Mouse (Mus musculus) CH12.LX (cell line): Measurements from ENCODE around the gene Abhd14a. TPM values are rescaled to one million over a fixed set of nuclear protein-coding genes. Genes with fewer than 3 reads are reported as not detected.

Experiments
- DNase-seq: peaks from one replicate; pipeline ENCODE4 v3.0.0-alpha.2; 2013; ENCODE audit errors: extremely low read depth
- H3K27ac ChIP-seq: 2 replicates; pipeline ENCODE4 v1.5.1; 2012; ENCODE audit warnings: low read depth, mild to moderate bottlenecking, control low read depth, moderate library complexity; ENCODE audit not compliant: insufficient read depth
- H3K27me3 ChIP-seq: replicated peaks from 2 replicates; pipeline ENCODE3; 2012; ENCODE audit warnings: inconsistent platforms
- H3K36me3 ChIP-seq, 2 experiments: replicated peaks in 1 of 2; 2 replicates each; pipeline versions ENCODE3 to v1.6.1; 2012; ENCODE audit warnings: inconsistent platforms in 1 of 2, low read length in 1 of 2, mild to moderate bottlenecking in 1 of 2, mixed read lengths in 1 of 2, moderate library complexity in 1 of 2; ENCODE audit not compliant: control insufficient read depth in 1 of 2, insufficient read depth in 1 of 2
- H3K4me1 ChIP-seq, 2 experiments: 2 replicates each; pipeline ENCODE4 v1.6.1; 2012; ENCODE audit warnings: inconsistent platforms in 1 of 2, moderate library complexity in 1 of 2; ENCODE audit not compliant: insufficient read depth in 2 of 2, control insufficient read depth in 1 of 2
- H3K4me2 ChIP-seq: 2 replicates; pipeline ENCODE4 v1.6.1; 2012; ENCODE audit warnings: low read depth, mild to moderate bottlenecking, control low read depth; ENCODE audit not compliant: poor library complexity, insufficient read depth, severe bottlenecking
- H3K4me3 ChIP-seq, 3 experiments: fragments of 150-350 bp in 1 of 3; sonication (generic) in 1 of 3; replicated peaks in 1 of 3; 2 replicates each; pipeline versions ENCODE3 to v1.5.1; 2011 to 2012; ENCODE audit warnings: low read depth in 2 of 3, low read length in 2 of 3, mild to moderate bottlenecking in 2 of 3, moderate library complexity in 2 of 3, control low read depth in 1 of 3, improper control_type of control experiment in 1 of 3, inconsistent platforms in 1 of 3, mixed read lengths in 1 of 3; ENCODE audit not compliant: poor library complexity in 1 of 3
- H3K79me2 ChIP-seq: replicated peaks from 2 replicates; pipeline ENCODE4 v1.6.1; 2012; ENCODE audit warnings: mild to moderate bottlenecking, moderate library complexity; ENCODE audit not compliant: control insufficient read depth, poor library complexity, insufficient read depth, severe bottlenecking; ENCODE audit errors: extremely low read depth
- H3K9ac ChIP-seq: 2 replicates; pipeline ENCODE4 v1.6.1; 2012; ENCODE audit warnings: low read depth, mild to moderate bottlenecking, control low read depth, moderate library complexity; ENCODE audit not compliant: insufficient read depth
- H3K9me3 ChIP-seq: replicated peaks from 2 replicates; pipeline ENCODE3; 2012; ENCODE audit warnings: low read length, inconsistent platforms, mixed read lengths
- BHLHE40 ChIP-seq: IDR thresholded peaks from 2 replicates; pipeline ENCODE4 v1.6.1; 2011; ENCODE audit warnings: mild to moderate bottlenecking, low read depth, low read length, improper control_type of control experiment
- CHD1 ChIP-seq: IDR thresholded peaks from 2 replicates; pipeline ENCODE4 v1.6.1; 2012; ENCODE audit warnings: low read depth, low read length, improper control_type of control experiment, inconsistent platforms
- CTCF ChIP-seq, 2 experiments: IDR thresholded peaks in 1 of 2; conservative IDR thresholded peaks in 1 of 2; 2 replicates each; pipeline ENCODE4 v1.5.1; 2011 to 2012; ENCODE audit warnings: low read depth in 2 of 2, low read length in 2 of 2, improper control_type of control experiment in 1 of 2, inconsistent platforms in 1 of 2, mild to moderate bottlenecking in 1 of 2, moderate library complexity in 1 of 2
- E2F4 ChIP-seq: IDR thresholded peaks from 2 replicates; pipeline ENCODE4 v1.6.1; 2011; ENCODE audit warnings: low read depth, low read length, improper control_type of control experiment; ENCODE audit not compliant: insufficient replicate concordance
- ELF1 ChIP-seq: IDR thresholded peaks from 2 replicates; pipeline ENCODE4 v1.6.1; 2014; ENCODE audit warnings: low read depth, mild to moderate bottlenecking, inconsistent platforms, low read length, improper control_type of control experiment
- EP300 ChIP-seq: IDR thresholded peaks from 2 replicates; pipeline ENCODE4 v1.6.1; 2011; ENCODE audit warnings: low read length, improper control_type of control experiment
- ETS1 ChIP-seq: conservative IDR thresholded peaks from 2 replicates; pipeline ENCODE4 v1.6.1; 2012; ENCODE audit warnings: low read depth, mild to moderate bottlenecking, inconsistent platforms, low read length, improper control_type of control experiment, moderate library complexity
- GABPA ChIP-seq: IDR thresholded peaks from 2 replicates; pipeline ENCODE4 v1.6.1; 2012; ENCODE audit warnings: low read depth, low read length, improper control_type of control experiment, inconsistent platforms; ENCODE audit not compliant: insufficient replicate concordance
- HCFC1 ChIP-seq: IDR thresholded peaks from 2 replicates; pipeline ENCODE4 v1.6.1; 2012; ENCODE audit warnings: low read depth, mild to moderate bottlenecking, inconsistent platforms, low read length, improper control_type of control experiment
- IRF4 ChIP-seq: IDR thresholded peaks from 2 replicates; pipeline ENCODE4 v1.6.1; 2014; ENCODE audit warnings: low read depth, mild to moderate bottlenecking, inconsistent platforms, low read length, improper control_type of control experiment
- KAT2A ChIP-seq: IDR thresholded peaks from 2 replicates; pipeline ENCODE4 v1.6.1; 2012; ENCODE audit warnings: low read length, improper control_type of control experiment, inconsistent platforms; ENCODE audit not compliant: insufficient replicate concordance
- MAFK ChIP-seq: IDR thresholded peaks from 2 replicates; pipeline ENCODE4 v1.6.1; 2011; ENCODE audit warnings: low read length, improper control_type of control experiment; ENCODE audit not compliant: insufficient replicate concordance
- MAX ChIP-seq: IDR thresholded peaks from 2 replicates; pipeline ENCODE4 v1.6.1; 2011; ENCODE audit warnings: low read length, improper control_type of control experiment
- MEF2A ChIP-seq: IDR thresholded peaks from 2 replicates; pipeline ENCODE4 v1.6.1; 2014; ENCODE audit warnings: low read depth, mild to moderate bottlenecking, inconsistent platforms, low read length, improper control_type of control experiment, borderline replicate concordance
- MXI1 ChIP-seq: IDR thresholded peaks from 2 replicates; pipeline ENCODE4 v1.6.1; 2011; ENCODE audit warnings: mild to moderate bottlenecking, low read depth, low read length, improper control_type of control experiment
- MYC ChIP-seq: IDR thresholded peaks from 2 replicates; pipeline ENCODE4 v1.6.1; 2011; ENCODE audit warnings: low read depth, mild to moderate bottlenecking, improper control_type of control experiment, low read length
- POLR2A ChIP-seq: IDR thresholded peaks from 2 replicates; pipeline ENCODE4 v1.6.1; 2011; ENCODE audit warnings: low read depth, mild to moderate bottlenecking, improper control_type of control experiment, low read length
- POLR2AphosphoS2 ChIP-seq: IDR thresholded peaks from 2 replicates; pipeline ENCODE4 v1.6.1; 2011; ENCODE audit warnings: low read depth, low read length, improper control_type of control experiment
- SIN3A ChIP-seq: IDR thresholded peaks from 2 replicates; pipeline ENCODE4 v1.6.1; 2012; ENCODE audit warnings: low read length, improper control_type of control experiment, inconsistent platforms
- SMC3 ChIP-seq: IDR thresholded peaks from 2 replicates; pipeline ENCODE4 v1.6.1; 2011; ENCODE audit warnings: low read depth, low read length, improper control_type of control experiment
- TBP ChIP-seq: conservative IDR thresholded peaks from 2 replicates; pipeline ENCODE4 v1.6.1; 2011; ENCODE audit warnings: low read depth, low read length, improper control_type of control experiment
- UBTF ChIP-seq: IDR thresholded peaks from 2 replicates; pipeline ENCODE4 v1.6.1; 2012; ENCODE audit warnings: low read depth, mild to moderate bottlenecking, inconsistent platforms, low read length, improper control_type of control experiment, moderate library complexity
- USF2 ChIP-seq: conservative IDR thresholded peaks from 2 replicates; pipeline ENCODE4 v1.6.1; 2011; ENCODE audit warnings: low read depth, low read length, improper control_type of control experiment
- ZC3H11A ChIP-seq: IDR thresholded peaks from 2 replicates; pipeline ENCODE4 v1.6.1; 2012; ENCODE audit warnings: low read depth, mild to moderate bottlenecking, inconsistent platforms, low read length, improper control_type of control experiment
- ZNF384 ChIP-seq: IDR thresholded peaks from 2 replicates; pipeline ENCODE4 v1.6.1; 2012; ENCODE audit warnings: low read depth, low read length, improper control_type of control experiment, inconsistent platforms
- dilution Hi-C: fragments of 300-500 bp; cut with MboI; formaldehyde crosslinking; loops from 2 replicates; pipeline ENCODE4 v1.14.3; 2020; ENCODE audit warnings: low sequenced_read_pairs; ENCODE audit not compliant: extremely low pct_unique_long_range_greater_than_20kb, extremely low pct_ligation_motif_present
- in situ Hi-C: fragments of 300-500 bp; cut with MboI; formaldehyde crosslinking; loops from 3 replicates; pipeline ENCODE4 v1.14.3; 2019; ENCODE audit warnings: low sequenced_read_pairs, low pct_ligation_motif_present, low pct_unique_long_range_greater_than_20kb, mixed read lengths
- polyA plus RNA-seq: library from polyadenylated mRNA; unstranded; fragments of >175 nt; gene quantifications from 2 replicates; pipeline ENCODE4 v1.2.1, GENCODE M21; 2012; ENCODE audit warnings: low read depth; ENCODE audit not compliant: insufficient read length
- total RNA-seq, 2 experiments: library from RNA; depleted of rRNA; stranded (reverse); fragments of 300-350 nt in 1 of 2; fragments of >200 nt in 1 of 2; gene quantifications; 2 replicates each; pipeline ENCODE4 v1.2.3; 2012 to 2014

Abhd14a gene
- total and polyA plus RNA-seq, 3 experiments = 18.2 to 23.3 (median 20.4) TPM

GRCm38 (mm10) chr9:106476002-106476923 lies 28.8 kb upstream of the Abhd14a start:
- H3K4me3 ChIP-seq = peak overlapping the region; percentile 54 to 77 (median 66)
- H3K27me3 ChIP-seq = no peaks in the 10 kb centered on the region
- peak overlapping the region; percentile 90 for H3K4me2 ChIP-seq
- H3K9me3 ChIP-seq = no peaks in the 10 kb centered on the region
- H3K79me2 ChIP-seq = peaks cover 26% of the 10 kb centered on the region
- H3K36me3 ChIP-seq = peaks cover 21 to 55% of the 10 kb centered on the region in 2 experiments
- H3K27ac ChIP-seq = peak overlapping the region; percentile 13; the same call in 1 of the 2 replicates
- peak; percentile 54; the same call in 1 of the 2 replicates for TF ChIP-seq POLR2A
- peak; percentile 78 for TF ChIP-seq BHLHE40
- TF ChIP-seq E2F4 = no peak
- peak; percentile 50 for TF ChIP-seq SIN3A
- TF ChIP-seq MXI1 = peak; percentile 66
- peak; percentile 29; the same call in 1 of the 2 replicates for TF ChIP-seq ETS1
- TF ChIP-seq KAT2A = no peak
- no peak for TF ChIP-seq IRF4
- TF ChIP-seq ZNF384 = no peak
- no peak for TF ChIP-seq CHD1
- peak; percentile 14; the same call in 1 of the 2 replicates for TF ChIP-seq MEF2A
- peak; percentile 26; the same call in 1 of the 2 replicates for TF ChIP-seq ELF1
- TF ChIP-seq UBTF = 0 out of 2 replicates have a peak, but pooled peaks have one; percentile 22
- no peak for TF ChIP-seq TBP
- peak; percentile 74 for DNase-seq
- H3K4me1 ChIP-seq = peaks cover 6 to 69% of the 10 kb centered on the region in 2 experiments
- H3K9ac ChIP-seq = peak overlapping the region; percentile 61
- in situ Hi-C loops (loop anchor here (5.0 kb wide), 1 partner anchor 39 kb away; the partner anchor contains the start of gene Acy1), dilution Hi-C loops (no loop called here)

- no peak for DNase-seq
- peaks cover 15 to 55% of the 10 kb centered on the region in 2 experiments for H3K36me3 ChIP-seq
- no peaks in the 10 kb centered on the region for H3K27me3 ChIP-seq
- no peaks in the 10 kb centered on the region for H3K9me3 ChIP-seq
- TF ChIP-seq CTCF (conservative IDR thresholded peaks at IDR 0.05 in 1 of 2, IDR thresholded peaks at IDR 0.05 in 1 of 2; ENCODE audit: low read depth in 2 of 2, low read length in 2 of 2) (no peak), UBTF (no peak), MAFK (no peak), EP300 (no peak), MAX (no peak), ZC3H11A (no peak), CHD1 (no peak), GABPA (no peak), SMC3 (no peak), IRF4 (no peak), MYC (no peak), USF2 (no peak), MEF2A (no peak), POLR2AphosphoS2 (no peak), HCFC1 (no peak), ELF1 (no peak)
- H3K27ac ChIP-seq = peak within 1 kb of the TSS; percentile 13; the same call in 1 of the 2 replicates
- peaks cover 26% of the 10 kb centered on the region for H3K79me2 ChIP-seq
- in situ Hi-C loops = loop anchor here (5.0 kb wide), 1 partner anchor 38 kb away; the partner anchor contains the start of gene Acy1
- peak within 1 kb of the TSS; percentile 61 for H3K9ac ChIP-seq
- H3K4me2 ChIP-seq = peak within 1 kb of the TSS; percentile 90
- peaks cover 6 to 62% of the 10 kb centered on the region in 2 experiments for H3K4me1 ChIP-seq
- peak within 1 kb of the TSS; percentile 54 to 77 (median 66) for H3K4me3 ChIP-seq
- dilution Hi-C loops = no loop called here
These were observed 28.2 kb upstream of the Abhd14a start, which contains the start of gene Rrp9 for GRCm38 (mm10) chr9:106475663-106476001. Gene Rrp9, plus strand, starts transcription at chr9:106475963.
